Mouse (Mus musculus): ENCODE data around the gene Olfr171.
"Not testable (repeated sequence)": the region's sequence is repeated elsewhere in the genome, so short reads cannot be mapped to it uniquely, and the experiment has no call there.

Olfr171 gene

DNA sequence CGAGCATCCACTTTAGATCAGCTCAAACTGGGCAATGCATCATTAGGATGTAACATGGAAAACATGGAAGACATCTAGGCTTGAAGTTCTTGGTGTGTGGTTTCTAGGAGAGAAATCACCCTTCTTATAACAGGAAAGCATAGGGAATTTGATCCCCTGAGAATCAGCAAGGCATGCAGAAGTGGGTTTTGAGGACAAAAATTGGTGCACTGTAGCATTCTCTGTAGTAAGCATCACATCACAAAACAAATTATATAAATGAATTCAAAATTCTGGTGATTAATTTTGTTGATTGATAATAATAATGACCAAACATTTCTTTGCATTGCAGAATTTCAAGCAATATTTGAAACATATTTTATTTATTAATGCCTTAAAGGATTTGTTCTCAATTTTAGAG, at the start of gene Olfr171:
Gene Olfr171, minus strand, starts transcription at position 101 of the 400 bp plus-strand sequence.
- no peak for DNase-seq (ENCODE audit: low read depth, low spot score)

- no peak for DNase-seq (ENCODE audit: low read depth, low spot score)
Observed at GRCm38 (mm10) chr16:19670768-19671357, 41.1 kb upstream of the Olfr171 start.

GRCm38 (mm10) chr16:19666312-19666711, 36.6 kb upstream of the Olfr171 start:
- DNase-seq (ENCODE audit: low read depth, low spot score) = peak; percentile 20

DNA sequence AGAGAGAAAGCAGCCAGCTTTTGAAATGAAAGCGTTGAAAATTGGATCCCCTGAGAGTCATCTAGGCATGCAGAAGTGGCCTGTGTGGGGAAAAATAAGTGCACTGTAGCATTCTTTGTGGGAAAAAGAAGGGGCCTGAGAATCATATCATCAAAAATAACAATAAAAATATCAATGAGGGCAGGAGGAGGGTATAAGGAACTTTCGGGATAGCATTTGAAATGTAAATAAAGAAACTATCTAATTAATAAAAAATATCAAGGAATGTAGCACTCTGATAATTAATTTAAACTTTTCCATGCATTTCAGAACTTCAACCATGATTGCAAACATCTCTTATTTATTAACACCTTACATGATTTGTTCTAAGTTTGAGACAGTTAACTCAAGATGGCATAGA, 17.9 kb downstream of the Olfr171 start, which contains the start of gene Olfr170:
Gene Olfr170, minus strand, starts transcription at position 101 of the 400 bp plus-strand sequence.
- DNase-seq (ENCODE audit: low read depth, low spot score) = not testable (repeated sequence)

DNA sequence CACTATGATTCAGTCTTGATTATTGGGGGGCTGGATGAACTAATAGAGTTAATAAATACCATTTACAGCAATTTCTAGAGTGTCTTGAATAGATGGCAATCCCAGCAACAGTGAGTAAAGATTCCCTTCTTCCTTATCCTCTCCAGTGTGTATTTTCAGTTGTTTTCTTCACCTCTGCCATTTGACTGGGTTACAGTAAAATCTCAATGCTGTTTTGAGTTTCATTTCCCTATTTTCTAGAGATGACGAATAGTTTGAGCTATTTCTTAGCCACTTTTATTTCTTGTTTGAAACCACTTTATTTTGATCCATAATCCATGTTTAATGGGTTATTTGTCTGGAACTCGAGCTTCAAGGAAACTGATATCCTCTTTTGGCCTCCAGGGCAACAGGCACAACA, 26.6 kb downstream of the Olfr171 start:
- no peak for DNase-seq (ENCODE audit: low read depth, low spot score)

Measured in CD4-positive, CD25-positive, alpha-beta regulatory T cell, adult 2 months (primary cell).